8 mouse cellular contexts compared by ENCODE assay signal in genomic region chr9:41190745-41191482, GRCm38 (mm10). TPM values are rescaled to one million over a fixed set of nuclear protein-coding genes. Genes with fewer than 3 reads are reported as not detected.
DNase-seq lines count a peak whose midpoint lies in the region; ATAC-seq and TF ChIP-seq lines count a peak whose summit lies in the region.

No protein-coding gene starts in this region.

- H3K27ac ChIP-seq in forebrain, embryonic 13.5 days = peak overlapping the region; percentile 22
- H3K27ac ChIP-seq in layer of hippocampus, adult 2 months = peak overlapping the region; percentile 94
- H3K27ac ChIP-seq in lung, embryonic 14.5 days (ENCODE audit: low read depth) = no peak overlapping the region
- no peak overlapping the region for H3K27ac ChIP-seq in thymus, adult 2 months (ENCODE audit: control insufficient read depth, insufficient read depth, low read length)

- peak; percentile 93 for ATAC-seq in forebrain, embryonic 13.5 days
- peak; percentile 66 to 88; a peak in 2 of 4 replicates for ATAC-seq in hematopoietic stem cell, adult 5-6 weeks (replicated peaks in 1 of 2; ENCODE audit: insufficient read depth in 1 of 2, low FRiP score in 2 of 2, low TSS enrichment in 1 of 2, low read depth in 1 of 2, poor library complexity in 2 of 2, severe bottlenecking in 2 of 2)
- ATAC-seq in lung, embryonic 14.5 days (ENCODE audit: insufficient read depth) = peak; percentile 80

- TF ChIP-seq CTCF in layer of hippocampus, adult 2 months (conservative IDR thresholded peaks at IDR 0.05) = peak; percentile 100
- TF ChIP-seq CTCF in lung, embryonic 14.5 days (IDR thresholded peaks at IDR 0.05; ENCODE audit: low read depth) = peak; percentile 99
- peak; percentile 76; the same call in 1 of the 2 replicates for TF ChIP-seq CTCF in thymus, adult 2 months (IDR thresholded peaks at IDR 0.05; ENCODE audit: borderline replicate concordance, control insufficient read depth, extremely low read depth, insufficient read depth, low read length, poor library complexity)

- peak; percentile 69 for DNase-seq in ES-CJ7 (ENCODE audit: low read depth, low spot score)
- peak; percentile 76 for DNase-seq in c-Kit-positive CD71-positive TER-119-positive erythroid progenitor cells, embryonic 14.5 days (ENCODE audit: low spot score)
- DNase-seq in layer of hippocampus, adult 2 months (ENCODE audit: low spot score in 2 of 2) = peak; percentile 87 to 90
- DNase-seq in lung, embryonic 14.5 days = peak; percentile 92
- DNase-seq in ovary, adult 18-20 months (ENCODE audit: low spot score) = peak; percentile 58
- peak; percentile 68 for DNase-seq in thymus, adult 2 months

- H3K4me1 ChIP-seq in forebrain, embryonic 13.5 days = peaks cover 17% of the 10 kb centered on the region
- H3K4me1 ChIP-seq in lung, embryonic 14.5 days (ENCODE audit: insufficient read depth) = no peaks in the 10 kb centered on the region
- H3K4me1 ChIP-seq in thymus, adult 2 months (replicated peaks; ENCODE audit: control insufficient read depth, insufficient read depth, low read length) = no peaks in the 10 kb centered on the region

- no peak for TF ChIP-seq POLR2A in thymus, adult 2 months (IDR thresholded peaks at IDR 0.05; ENCODE audit: control insufficient read depth, extremely low read depth, insufficient read depth, low read length, poor library complexity)

- H3K9me3 ChIP-seq in forebrain, embryonic 13.5 days (replicated peaks) = no peaks in the 10 kb centered on the region
- no peaks in the 10 kb centered on the region for H3K9me3 ChIP-seq in lung, embryonic 14.5 days (ENCODE audit: low read depth, low read length)

- H3K9ac ChIP-seq in forebrain, embryonic 13.5 days = no peak overlapping the region
- H3K9ac ChIP-seq in lung, embryonic 14.5 days = no peak overlapping the region

- H3K27me3 ChIP-seq in forebrain, embryonic 13.5 days = no peaks in the 10 kb centered on the region
- H3K27me3 ChIP-seq in lung, embryonic 14.5 days (ENCODE audit: insufficient read depth, low read length) = no peaks in the 10 kb centered on the region
- no peaks in the 10 kb centered on the region for H3K27me3 ChIP-seq in thymus, adult 2 months (ENCODE audit: control insufficient read depth, insufficient read depth, low read length)

- no peak overlapping the region for H3K4me2 ChIP-seq in forebrain, embryonic 13.5 days
- H3K4me2 ChIP-seq in lung, embryonic 14.5 days = no peak overlapping the region

- no peaks in the 10 kb centered on the region for H3K36me3 ChIP-seq in forebrain, embryonic 13.5 days (ENCODE audit: poor library complexity, severe bottlenecking)
- H3K36me3 ChIP-seq in lung, embryonic 14.5 days (ENCODE audit: insufficient read depth) = no peaks in the 10 kb centered on the region
- H3K36me3 ChIP-seq in thymus, adult 2 months (ENCODE audit: control insufficient read depth, insufficient read depth, low read length) = no peaks in the 10 kb centered on the region

- 17% methylated on average over 9 of the region's 9 CpGs for WGBS in forebrain, embryonic 13.5 days
- 22% methylated on average over 9 of the region's 9 CpGs for whole genome bisulfite sequencing in lung, embryonic 14.5 days
- 33% methylated on average over 9 of the region's 9 CpGs for WGBS in thymus, adult 2 months

- no peak overlapping the region for H3K4me3 ChIP-seq in forebrain, embryonic 13.5 days
- H3K4me3 ChIP-seq in layer of hippocampus, adult 2 months = no peak overlapping the region
- no peak overlapping the region for H3K4me3 ChIP-seq in lung, embryonic 14.5 days (ENCODE audit: low read depth, low read length)
- no peak overlapping the region for H3K4me3 ChIP-seq in thymus, adult 2 months (ENCODE audit: control insufficient read depth, insufficient read depth, low read length)

RNA-seq across cellular contexts. Expression of gene Ubash3b, which starts 29.4 kb away (rescaled TPM):
- 9.7 and 9.8 TPM in 2 replicates for polyA plus RNA-seq in forebrain, embryonic 13.5 days (2015; fragmentation: Nextera tagmentation; extraction: Ambion mirVana)
- total RNA-seq in hematopoietic stem cell, adult 5-6 weeks (2017) = 9.6 and 13.3 TPM in 2 replicates
- total RNA-seq in layer of hippocampus, adult 2 months (2021) = 10 to 100 TPM; 26.7 to 27.0 TPM
- polyA plus RNA-seq in lung, embryonic 14.5 days (2014; fragmentation: Nextera tagmentation; extraction: Ambion mirVana) = 6.2 and 8.0 TPM in 2 replicates
- 7.0 and 7.6 TPM in 2 replicates for polyA plus RNA-seq in thymus, adult 2 months (2012; rRNA removed)

Comparison
In these comparisons a context has a peak if more than half of its experiments do, and no peak if none do; other contexts are left out.
1. H3K27ac ChIP-seq: peak in forebrain, embryonic 13.5 days (single experiment) and layer of hippocampus, adult 2 months (single experiment); none in lung, embryonic 14.5 days (single experiment) and thymus, adult 2 months (single experiment).
2. Peak in every context shown above with its lines, with median percentiles within 50 percentile points of each other: DNase-seq, ATAC-seq and CTCF ChIP-seq.